Mouse (Mus musculus): ENCODE measurements at regions not wholly inside any gene's neighbourhood (a gene's known extent, or its start where the extent isn't known, plus 50 kb on each side); places are given as distances from the start of the nearest gene placed in this dataset.

DNA sequence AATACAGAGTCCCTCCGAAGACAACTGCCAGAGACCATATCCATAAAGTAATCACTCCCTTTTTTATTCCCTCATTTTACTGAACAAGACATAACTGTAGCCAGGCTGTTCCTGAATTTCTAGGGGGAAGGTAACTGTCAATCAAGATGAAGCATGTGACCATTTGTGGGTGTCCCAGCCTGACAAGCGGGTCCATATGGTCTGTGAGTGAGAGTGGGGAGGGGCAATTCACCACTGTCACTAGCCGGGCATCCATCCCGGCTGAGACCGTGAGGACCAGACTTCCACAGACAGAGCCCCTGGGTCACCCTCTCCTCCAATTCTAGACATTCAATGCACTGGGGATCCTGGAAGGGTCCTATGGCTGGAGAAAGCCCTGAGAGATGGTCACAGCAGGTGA, 54.6 kb downstream of the Gm11733 start:
- intact Hi-C loops (cut with DNase I), result loop anchor here (5.0 kb wide), 1 partner anchor 89 kb away; no protein-coding TSS in a partner anchor
- no peak for DNase-seq (ENCODE audit: low spot score in 2 of 2)

DNA sequence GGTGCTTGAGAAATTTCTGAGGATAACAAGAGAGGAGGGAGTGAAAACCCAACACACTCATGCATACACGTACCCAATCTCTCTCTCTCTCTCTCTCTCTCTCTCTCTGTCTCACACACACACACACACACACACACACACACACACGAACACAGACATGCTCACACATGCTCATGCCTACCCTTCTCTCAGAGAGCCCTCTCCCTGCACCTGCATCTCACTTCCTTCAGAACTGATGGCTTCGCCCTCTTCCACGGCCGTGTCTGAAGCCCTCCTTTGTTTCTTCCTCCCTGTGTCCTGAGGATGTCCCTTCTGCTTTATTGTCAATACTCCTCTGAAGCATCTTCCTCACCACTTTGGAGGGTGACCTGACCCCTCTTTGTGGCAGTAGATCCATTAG, 56.4 kb downstream of the Gm11733 start:
- intact Hi-C loops (cut with DNase I), result no loop called here
- no peak for DNase-seq (ENCODE audit: low spot score in 2 of 2)

DNA sequence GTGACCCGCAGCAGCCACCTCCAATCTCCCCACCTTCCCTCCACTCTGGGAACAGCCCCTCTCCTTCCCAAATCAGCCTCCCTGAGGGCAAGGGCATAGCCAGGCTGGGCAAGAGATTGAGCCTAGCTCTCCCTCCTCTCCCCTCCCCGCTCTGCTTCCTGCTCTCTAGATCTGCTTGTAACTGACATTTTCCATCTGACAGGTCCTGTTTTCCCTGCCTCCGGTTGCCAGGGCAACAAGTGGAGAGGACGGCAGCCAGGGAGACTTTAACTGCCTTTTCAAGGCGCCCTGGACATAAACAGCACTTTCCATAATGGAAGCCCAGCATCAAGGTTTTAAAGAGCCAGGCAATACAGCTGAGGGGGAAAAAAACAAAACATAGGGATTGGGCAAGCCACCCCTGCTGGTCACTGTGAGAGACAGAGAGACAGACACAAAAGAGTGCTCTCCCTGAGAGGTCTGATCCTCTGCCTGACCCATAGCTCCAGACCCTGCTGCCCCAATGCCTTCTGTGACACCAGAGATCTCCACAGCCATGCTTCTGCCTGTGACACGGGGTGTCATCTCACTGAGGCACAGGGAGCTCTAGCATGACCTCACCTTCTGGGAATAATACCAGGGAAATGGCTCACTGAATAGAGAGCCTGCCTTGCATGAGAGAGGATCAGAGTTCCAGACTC, 57.2 kb downstream of the Gm11733 start:
- intact Hi-C loops (cut with DNase I), result no loop called here
- peak in 1 of 2 experiments; percentile 60 for DNase-seq (ENCODE audit: low spot score in 2 of 2)

DNA sequence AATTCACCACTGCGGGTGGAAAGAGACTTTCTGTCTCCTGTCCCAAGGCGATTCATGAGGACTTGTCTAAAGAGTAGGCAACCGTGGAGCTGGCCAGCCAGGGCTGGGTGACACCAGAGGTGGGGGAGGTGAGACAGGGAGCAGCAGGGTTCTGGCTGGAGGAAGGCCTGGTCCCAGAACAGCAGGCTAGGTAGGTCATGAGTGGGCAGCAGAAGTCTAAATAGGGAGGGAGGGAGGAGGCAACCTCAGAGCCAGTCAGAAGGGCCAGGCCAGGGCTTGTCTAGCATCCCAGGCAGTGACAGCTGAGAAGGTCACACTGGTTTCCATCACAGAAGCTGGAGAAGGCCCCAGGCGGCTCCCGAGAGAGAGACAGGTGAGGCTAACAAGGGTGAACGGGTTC, 59.0 kb downstream of the Gm11733 start:
- DNase-seq (ENCODE audit: low spot score in 2 of 2), result no peak
- intact Hi-C loops (cut with DNase I), result no loop called here

- no peak for DNase-seq (ENCODE audit: low spot score in 2 of 2)
- intact Hi-C loops (cut with DNase I), result no loop called here
Observed at GRCm38 (mm10) chr11:117544507-117544906, 60.3 kb downstream of the Gm11733 start.

- intact Hi-C loops (cut with DNase I), result no loop called here
- no peak for DNase-seq (ENCODE audit: low spot score in 2 of 2)
Observed at GRCm38 (mm10) chr11:117544926-117545325, 60.8 kb downstream of the Gm11733 start.

DNA sequence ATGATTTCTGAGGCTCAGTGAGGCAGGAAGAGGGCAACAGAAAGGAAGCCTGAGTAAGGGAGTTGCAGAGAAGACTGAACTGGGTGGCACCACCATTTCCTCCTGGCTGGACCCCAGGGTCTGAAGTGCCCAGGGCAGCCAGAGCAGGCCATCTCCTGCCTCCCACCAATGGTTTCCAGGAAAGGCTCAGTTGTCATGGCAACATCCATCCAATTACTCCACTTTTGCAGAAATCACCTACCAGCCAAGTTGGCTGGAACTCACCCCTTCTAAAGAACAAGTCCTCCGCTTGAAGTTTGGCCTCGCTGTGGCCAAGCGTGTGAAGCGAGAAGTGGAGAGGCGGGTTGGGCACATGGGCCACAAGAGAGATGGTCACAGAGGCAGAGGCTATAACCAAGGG, 67.8 kb downstream of the Gm11733 start:
- DNase-seq (ENCODE audit: low spot score in 2 of 2), result peak in 1 of 2 experiments; percentile 70
- intact Hi-C loops (cut with DNase I), result no loop called here

- intact Hi-C loops (cut with DNase I), result no loop called here
- no peak for DNase-seq (ENCODE audit: low spot score in 2 of 2)
Observed at GRCm38 (mm10) chr11:117552430-117552969, 68.3 kb downstream of the Gm11733 start.

DNA sequence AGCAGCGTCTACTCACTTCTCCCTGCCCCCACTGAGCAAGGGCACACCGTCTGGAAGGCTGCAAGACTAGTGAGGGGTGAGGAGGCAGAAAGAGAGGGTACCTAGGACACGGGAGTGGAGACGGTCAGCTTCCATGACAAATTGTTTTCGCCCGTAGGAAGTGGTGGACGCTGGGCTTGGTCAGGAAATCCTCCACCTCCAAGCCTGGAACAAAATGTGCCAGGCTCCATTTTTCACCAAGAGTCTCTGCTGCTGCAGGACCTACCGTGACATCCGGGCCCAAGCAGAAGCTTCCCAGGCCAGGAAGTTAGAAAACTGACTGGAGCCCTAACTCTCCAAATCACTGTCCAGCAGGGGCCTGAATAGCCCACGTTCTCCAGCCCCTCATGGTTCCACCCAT, 69.9 kb downstream of the Gm11733 start:
- intact Hi-C loops (cut with DNase I), result no loop called here

DNA sequence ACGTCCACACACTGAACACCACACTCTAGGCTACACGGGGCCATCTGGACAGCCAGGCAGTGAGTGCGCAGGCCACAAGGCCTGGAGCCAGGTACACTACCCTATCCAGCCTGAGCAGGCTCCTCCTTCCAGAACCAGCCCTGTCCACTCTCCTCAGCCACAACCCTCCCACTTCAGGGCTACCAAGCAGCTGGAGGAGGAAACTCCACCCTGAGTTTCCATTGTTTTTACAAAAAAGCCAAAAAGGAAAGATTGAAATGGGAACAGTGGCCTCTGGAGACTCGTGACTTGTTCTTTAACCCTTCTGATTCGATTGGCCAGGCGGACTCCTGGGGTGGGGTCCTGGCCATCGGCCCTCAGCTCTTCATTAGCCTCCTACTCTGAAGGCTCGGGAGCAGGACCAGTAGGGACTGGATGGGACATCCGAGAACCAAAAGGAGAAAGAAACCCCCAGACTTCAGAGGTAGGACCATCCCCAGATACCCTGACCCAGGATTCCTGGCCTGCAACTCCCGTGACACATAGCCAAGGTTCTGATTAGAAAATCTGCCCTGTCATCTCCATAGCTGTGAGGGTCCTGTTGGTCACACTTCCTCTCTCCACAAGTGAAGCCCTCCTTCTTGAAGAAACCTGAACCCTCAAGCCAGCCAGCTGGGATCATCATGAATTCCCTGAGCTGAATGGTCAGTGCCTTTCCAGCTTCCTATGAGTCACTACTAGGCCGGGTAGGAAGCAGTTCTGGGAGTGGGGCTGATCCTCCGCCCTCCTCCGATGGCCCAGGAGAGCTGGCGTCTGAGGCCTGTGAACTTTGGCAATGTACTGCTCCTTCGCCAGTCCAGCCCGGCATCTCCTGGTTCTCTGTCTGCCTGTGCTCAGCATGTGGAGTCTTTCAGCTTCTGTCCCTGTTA, 73.6 kb downstream of the Gm11733 start:
- intact Hi-C loops (cut with DNase I), result no loop called here
- DNase-seq (ENCODE audit: low spot score in 2 of 2), result no peak

More for the DNA sequence above, 69.9 kb downstream of the Gm11733 start:
- DNase-seq (ENCODE audit: low spot score in 2 of 2), result no peak

DNA sequence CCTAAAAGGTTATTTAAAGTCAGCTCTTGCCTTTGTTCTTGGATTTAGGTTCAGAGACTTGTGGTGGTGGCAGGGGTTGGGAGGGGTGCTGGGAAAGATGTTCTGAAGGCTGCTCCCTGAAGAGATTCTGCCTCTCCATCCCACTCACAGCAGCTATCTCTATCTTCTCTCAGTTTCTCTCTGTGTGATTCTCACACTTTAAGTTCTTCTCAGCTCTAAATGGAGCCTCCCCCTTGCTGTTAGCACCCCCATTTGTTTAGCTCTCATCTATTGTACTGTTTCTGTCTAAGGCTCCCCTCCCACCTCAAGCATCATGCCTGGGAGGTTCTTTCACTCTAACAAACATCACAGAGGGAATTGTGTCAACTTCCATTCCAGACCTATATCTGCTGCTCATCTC, 75.7 kb downstream of the Gm11733 start:
- intact Hi-C loops (cut with DNase I), result no loop called here
- peak in 1 of 2 experiments; percentile 81 for DNase-seq (ENCODE audit: low spot score in 2 of 2)

- DNase-seq (ENCODE audit: low spot score in 2 of 2), result no peak
- intact Hi-C loops (cut with DNase I), result no loop called here
Observed at GRCm38 (mm10) chr11:117567961-117568605, 83.9 kb downstream of the Gm11733 start.

DNA sequence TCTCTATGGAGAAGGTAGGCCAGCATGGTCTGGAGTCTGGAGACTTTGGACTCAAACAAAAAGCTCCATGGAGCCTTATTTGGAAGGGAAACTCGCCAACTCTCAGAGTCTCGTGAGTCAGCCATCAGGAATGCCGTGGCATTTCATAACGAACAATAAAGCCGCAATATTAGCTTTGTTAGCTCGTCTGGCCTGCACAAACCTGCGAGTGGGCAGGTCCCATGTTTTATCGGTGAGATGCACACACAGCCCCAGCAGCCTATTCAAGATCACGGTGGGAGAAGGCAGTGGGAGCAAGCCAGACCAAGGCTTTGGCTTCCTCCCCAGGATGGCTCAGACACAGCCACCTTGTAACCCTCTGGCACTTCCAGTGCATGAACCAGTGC, 84.4 kb downstream of the Gm11733 start:
- intact Hi-C loops (cut with DNase I), result no loop called here
- peak in 1 of 2 experiments; percentile 18 for DNase-seq (ENCODE audit: low spot score in 2 of 2)

DNA sequence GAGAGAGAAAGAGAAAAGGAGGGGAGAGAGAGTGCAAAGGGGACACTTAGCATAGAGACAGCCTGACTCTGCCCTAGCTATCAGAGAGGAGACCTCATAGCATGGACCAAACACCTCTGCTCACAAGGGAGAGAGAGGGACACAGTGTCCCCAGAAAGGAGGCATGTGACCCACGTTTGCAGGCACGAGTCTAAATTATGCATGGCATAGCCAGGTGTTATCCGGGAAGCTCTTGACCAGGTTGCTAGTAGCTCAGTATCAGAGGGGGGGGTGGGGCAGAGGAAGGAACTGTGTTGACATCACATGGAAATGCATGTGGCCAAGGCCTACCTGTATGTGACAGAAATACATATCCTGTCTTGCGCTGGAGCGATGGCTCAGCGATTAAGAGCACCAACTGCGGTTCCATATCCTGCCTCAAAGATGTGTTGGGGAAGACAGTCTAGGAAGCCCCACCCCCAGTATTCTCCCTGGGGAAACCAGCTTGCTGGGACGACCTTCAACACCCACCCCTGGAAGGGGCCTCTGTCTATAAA, 84.5 kb upstream of the Tnrc6c start:
- intact Hi-C loops (cut with DNase I), result no loop called here
- DNase-seq (ENCODE audit: low spot score in 2 of 2), result no peak

GRCm38 (mm10) chr11:117571858-117572257, 82.2 kb upstream of the Tnrc6c start:
- intact Hi-C loops (cut with DNase I), result no loop called here

GRCm38 (mm10) chr11:117574721-117575120, 79.4 kb upstream of the Tnrc6c start:
- peak in 1 of 2 experiments; percentile 41 for DNase-seq (ENCODE audit: low spot score in 2 of 2)
- intact Hi-C loops (cut with DNase I), result no loop called here

More at GRCm38 (mm10) chr11:117571858-117572257, 82.2 kb upstream of the Tnrc6c start:
- DNase-seq (ENCODE audit: low spot score in 2 of 2), result peak in 1 of 2 experiments; percentile 52

GRCm38 (mm10) chr11:117579121-117579520, 75.0 kb upstream of the Tnrc6c start:
- no peak for DNase-seq (ENCODE audit: low spot score in 2 of 2)
- intact Hi-C loops (cut with DNase I), result no loop called here

- intact Hi-C loops (cut with DNase I), result no loop called here
- no peak for DNase-seq (ENCODE audit: low spot score in 2 of 2)
Observed at GRCm38 (mm10) chr11:117579720-117580119, 74.4 kb upstream of the Tnrc6c start.

- no peak for DNase-seq (ENCODE audit: low spot score in 2 of 2)
- intact Hi-C loops (cut with DNase I), result no loop called here
Observed at GRCm38 (mm10) chr11:117583478-117583877, 70.6 kb upstream of the Tnrc6c start.

DNA sequence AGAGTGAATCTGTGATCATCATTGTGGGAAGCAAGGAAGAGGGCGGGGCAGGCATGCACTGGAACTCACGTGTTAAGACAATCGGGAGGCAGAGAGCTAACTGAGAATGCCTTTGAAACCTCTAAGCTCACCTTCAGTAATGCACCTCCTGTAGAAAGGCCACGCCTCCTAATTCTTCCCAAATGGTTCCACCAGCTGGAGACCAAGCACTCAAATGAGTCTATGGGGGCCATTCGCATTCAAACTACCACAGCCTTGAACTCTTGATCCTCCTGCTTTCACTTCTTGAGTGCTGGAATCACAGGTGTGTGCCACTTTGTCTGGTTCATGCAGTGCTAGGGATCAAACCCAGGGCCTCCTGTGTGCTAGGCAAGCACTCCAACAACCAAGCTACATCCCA, 68.5 kb upstream of the Tnrc6c start:
- intact Hi-C loops (cut with DNase I), result no loop called here
- DNase-seq (ENCODE audit: low spot score in 2 of 2), result no peak
